Mouse (Mus musculus) forebrain, embryonic 12.5 days (tissue): ENCODE results near the gene Mrps12. TPM values are rescaled to one million over a fixed set of nuclear protein-coding genes. Genes with fewer than 3 reads are reported as not detected.

Source experiments
- ATAC-seq: fragments of 200-750 bp; cut with Nextera tagmentation; 2 replicates; pipeline ENCODE4 v1.8.0; 2017; ENCODE audit warnings: moderate TSS enrichment; ENCODE audit not compliant: low FRiP score
- H3K27ac ChIP-seq: fragments of 300-500 bp; sonication (generic); 2 replicates; pipeline ENCODE4 v1.5.1; 2016; ENCODE audit warnings: mild to moderate bottlenecking
- H3K27me3 ChIP-seq: fragments of 300-500 bp; sonication (generic); 2 replicates; pipeline ENCODE4 v1.6.1; 2016; ENCODE audit warnings: mild to moderate bottlenecking
- H3K36me3 ChIP-seq: fragments of 300-500 bp; sonication (generic); replicated peaks from 2 replicates; pipeline ENCODE4 v1.6.1; 2016; ENCODE audit warnings: mild to moderate bottlenecking
- H3K4me1 ChIP-seq: fragments of 300-500 bp; sonication (generic); 2 replicates; pipeline ENCODE4 v1.6.1; 2016
- H3K4me2 ChIP-seq: fragments of 300-500 bp; sonication (generic); 2 replicates; pipeline ENCODE4 v1.6.1; 2016; ENCODE audit warnings: mild to moderate bottlenecking, moderate library complexity
- H3K4me3 ChIP-seq: fragments of 300-500 bp; sonication (generic); replicated peaks from 2 replicates; pipeline ENCODE4 v1.5.1; 2016; ENCODE audit warnings: mild to moderate bottlenecking
- H3K9ac ChIP-seq: fragments of 300-500 bp; sonication (generic); 2 replicates; pipeline ENCODE4 v1.6.1; 2016; ENCODE audit warnings: mild to moderate bottlenecking
- H3K9me3 ChIP-seq: fragments of 300-500 bp; sonication (generic); 2 replicates; pipeline ENCODE4 v1.6.1; 2016
- WGBS: fragments of 180-500 bp; shearing (Covaris S2); methylation state at CpG from one replicate; pipeline ENCODE4 v1.1.7; 2016; 5-methylcytosine and 5-hydroxymethylcytosine counted together
- polyA plus RNA-seq: library from polyadenylated mRNA; unstranded; fragments of >200 nt; fragmentation: Nextera tagmentation; extraction: Ambion mirVana; gene quantifications from 2 replicates; pipeline ENCODE4 v1.2.1, GENCODE M21; 2016

Mrps12 gene
- polyA plus RNA-seq, 1 experiment from 2014 or later: 131 TPM

DNA sequence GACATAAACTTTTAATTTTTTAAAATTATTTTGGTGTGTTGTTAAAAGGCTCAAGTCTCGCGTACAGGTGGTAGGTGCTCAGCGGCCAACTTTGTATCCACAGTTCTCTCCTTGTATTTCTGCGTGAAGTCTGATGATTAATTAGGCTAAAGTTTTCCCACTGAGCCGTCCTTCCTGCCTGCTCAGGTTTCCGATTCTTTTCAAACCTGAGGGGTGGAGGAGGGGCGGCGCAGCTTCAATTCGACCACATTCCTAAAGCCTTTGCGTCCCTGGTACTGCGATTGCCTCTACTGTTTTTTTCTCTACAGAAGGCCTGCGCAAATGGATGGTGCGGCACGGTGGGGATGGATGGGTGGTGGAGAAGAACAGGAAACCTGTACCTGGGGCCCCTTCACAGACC, 47.2 kb downstream of the Mrps12 start:
- no peak for ATAC-seq
- Histone ChIP-seq H3K4me2 (peak overlapping the region; percentile 90), H3K4me1 (peaks cover 25% of the 10 kb centered on the region), H3K36me3 (no peaks in the 10 kb centered on the region), H3K4me3 (no peak overlapping the region), H3K27ac (no peak overlapping the region), H3K9me3 (no peaks in the 10 kb centered on the region), H3K27me3 (peaks cover 29% of the 10 kb centered on the region), H3K9ac (no peak overlapping the region)
- WGBS: 4% methylated on average over 14 of the region's 14 CpGs

DNA sequence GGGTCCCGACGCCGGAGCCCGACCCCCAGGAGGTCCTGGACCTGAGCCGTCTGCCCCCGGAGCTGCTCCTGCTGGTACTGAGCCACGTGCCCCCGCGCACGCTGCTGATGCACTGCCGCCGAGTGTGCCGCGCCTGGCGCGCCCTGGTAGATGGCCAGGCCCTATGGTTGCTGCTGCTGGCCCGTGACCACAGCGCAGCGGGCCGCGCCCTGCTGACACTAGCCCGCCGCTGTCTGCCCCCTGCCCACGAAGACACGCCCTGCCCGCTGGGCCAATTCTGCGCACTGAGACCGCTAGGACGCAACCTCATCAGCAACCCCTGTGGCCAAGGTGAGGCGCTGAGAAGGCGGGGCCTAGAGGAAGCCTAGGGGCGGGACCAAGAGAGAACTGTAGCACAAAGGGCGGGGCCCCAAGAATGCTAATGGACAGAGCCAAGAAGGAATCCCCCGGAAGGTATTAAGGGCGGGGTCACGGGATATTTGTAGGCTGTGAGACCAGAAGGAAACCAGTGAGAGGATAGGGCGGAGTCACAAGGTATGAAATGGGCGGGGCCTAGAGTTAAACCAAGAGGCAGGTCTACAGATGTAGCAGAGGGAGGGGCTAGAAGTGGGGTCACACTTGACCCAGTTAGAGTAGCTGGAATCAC, 48.2 kb downstream of the Mrps12 start:
- H3K9ac ChIP-seq: peak overlapping the region; percentile 59
- peaks cover 25% of the 10 kb centered on the region for H3K4me1 ChIP-seq
- H3K9me3 ChIP-seq: no peaks in the 10 kb centered on the region
- H3K27ac ChIP-seq: no peak overlapping the region
- no peaks in the 10 kb centered on the region for H3K36me3 ChIP-seq
- under 1% methylated on average over 38 of the region's 38 CpGs for WGBS
- peak; percentile 77 for ATAC-seq
- peak overlapping the region; percentile 53 for H3K4me3 ChIP-seq
- peaks cover 29% of the 10 kb centered on the region for H3K27me3 ChIP-seq
- H3K4me2 ChIP-seq: peak overlapping the region; percentile 90

DNA sequence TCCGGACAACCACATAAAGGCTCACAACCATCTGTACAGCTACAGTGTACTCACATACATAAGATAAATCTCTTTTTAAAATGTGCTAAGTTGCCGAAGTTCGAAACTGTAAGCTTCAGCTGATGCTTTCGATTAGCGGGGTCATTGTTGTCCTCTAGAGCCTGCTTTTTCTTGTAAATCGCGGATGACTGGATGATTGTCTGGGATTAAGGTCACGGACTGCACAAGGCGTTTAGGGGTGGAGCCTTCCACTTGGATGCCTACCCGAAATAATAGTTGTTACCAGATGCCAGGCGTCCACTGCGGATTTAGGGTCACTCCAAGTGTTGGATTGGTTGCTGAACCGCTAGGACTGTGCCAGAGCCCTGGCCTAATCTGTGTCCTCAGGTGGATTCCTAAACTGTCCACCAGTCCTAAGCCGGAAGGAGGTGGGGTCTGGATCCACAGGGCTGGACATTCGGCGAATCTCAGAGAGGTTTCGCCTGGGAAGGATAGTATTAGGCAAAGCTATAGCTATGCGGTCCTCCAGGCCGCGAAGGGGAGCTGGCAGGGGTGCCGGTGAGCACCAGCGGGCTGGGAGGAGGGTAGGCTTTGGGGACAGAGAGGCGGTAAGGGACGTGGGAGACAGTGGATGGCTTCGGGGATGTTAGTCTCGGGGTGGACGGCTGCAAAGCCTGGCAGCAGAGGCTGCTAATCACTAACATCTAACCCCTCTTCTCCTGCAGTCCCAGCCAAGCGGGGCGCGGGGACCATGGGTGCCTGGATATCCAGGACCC, 48.9 kb downstream of the Mrps12 start, which contains the start of gene Fbxo27:
Gene Fbxo27, plus strand, starts transcription at position 305 of the 776 bp plus-strand sequence.
- Histone ChIP-seq H3K27ac (no peak within 1 kb of the TSS), H3K4me2 (peak within 1 kb of the TSS; percentile 90), H3K4me1 (peaks cover 25% of the 10 kb centered on the region), H3K4me3 (peak within 1 kb of the TSS; percentile 53), H3K9ac (peak within 1 kb of the TSS; percentile 59), H3K36me3 (no peaks in the 10 kb centered on the region), H3K27me3 (peaks cover 29% of the 10 kb centered on the region), H3K9me3 (no peaks in the 10 kb centered on the region)
- ATAC-seq: 0 out of 2 replicates have a peak, but pooled peaks have one; percentile 30
- 18% methylated on average over 30 of the region's 30 CpGs for WGBS

DNA sequence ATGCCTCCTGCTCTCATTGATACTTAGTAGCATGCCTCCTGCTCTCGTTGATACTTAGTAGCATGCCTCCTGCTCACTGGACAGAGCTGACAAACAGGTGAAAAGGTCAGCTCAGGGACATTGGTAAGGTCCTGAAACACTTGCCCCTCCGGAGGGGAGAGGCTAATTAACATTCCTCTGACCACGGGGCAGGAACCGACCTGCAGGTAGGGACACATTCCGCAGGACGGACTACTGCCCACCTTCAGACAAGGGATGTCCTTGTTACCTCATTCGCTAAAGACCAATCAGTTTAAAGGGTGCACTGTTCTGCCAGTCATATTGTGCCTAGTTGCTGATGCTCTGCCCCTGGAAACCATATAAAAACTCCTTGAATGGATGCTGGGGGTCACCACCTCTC, 50.5 kb downstream of the Mrps12 start:
- Histone ChIP-seq H3K27me3 (peaks cover 29% of the 10 kb centered on the region), H3K27ac (no peak overlapping the region), H3K4me3 (no peak overlapping the region), H3K4me1 (peaks cover 25% of the 10 kb centered on the region), H3K4me2 (no peak overlapping the region), H3K9ac (no peak overlapping the region), H3K36me3 (no peaks in the 10 kb centered on the region), H3K9me3 (no peaks in the 10 kb centered on the region)
- ATAC-seq: no peak
- 73% methylated on average over 7 of the region's 7 CpGs for WGBS

Other genes with a start within 250 kb of the Mrps12 start
- gene Ifnl2, start 231.4 kb downstream of the Mrps12 start, polyA plus RNA-seq: not detected in 2 replicates
- gene Ifnl3, start 219.0 kb downstream of the Mrps12 start, polyA plus RNA-seq: not detected in 2 replicates
- not detected in 2 replicates for gene Sycn, start 200.9 kb downstream of the Mrps12 start, polyA plus RNA-seq
- gene Nccrp1, start 194.6 kb downstream of the Mrps12 start, polyA plus RNA-seq: not detected in 2 replicates
- gene Samd4b, start 143.7 kb downstream of the Mrps12 start, polyA plus RNA-seq: 35.6 and 37.6 TPM in 2 replicates
- gene Pak4, start 143.6 kb downstream of the Mrps12 start, polyA plus RNA-seq: 41.0 and 43.9 TPM in 2 replicates
- gene Acp7, start 110.5 kb downstream of the Mrps12 start, polyA plus RNA-seq: not detected in 2 replicates
- 4.0 and 4.2 TPM in 2 replicates for gene Fbxo27, start 49.0 kb downstream of the Mrps12 start, polyA plus RNA-seq
- 7.3 and 8.0 TPM in 2 replicates for gene Fbxo17, start 25.0 kb downstream of the Mrps12 start, polyA plus RNA-seq
- gene Sars2, start 172 bp upstream of the Mrps12 start, polyA plus RNA-seq: 27.9 and 28.9 TPM in 2 replicates
- gene Ccer2, start 14.4 kb upstream of the Mrps12 start, polyA plus RNA-seq: not detected in 2 replicates
- gene Sirt2, start 24.9 kb upstream of the Mrps12 start, polyA plus RNA-seq: 68.3 and 77.4 TPM in 2 replicates
- gene Nfkbib, start 25.7 kb upstream of the Mrps12 start, polyA plus RNA-seq: 42.7 and 42.9 TPM in 2 replicates
- gene Rinl, start 47.1 kb upstream of the Mrps12 start, polyA plus RNA-seq: 1.2 and 2.5 TPM in 2 replicates
- 267 and 357 TPM in 2 replicates for gene Hnrnpl, start 66.7 kb upstream of the Mrps12 start, polyA plus RNA-seq
- gene Ech1, start 83.4 kb upstream of the Mrps12 start, polyA plus RNA-seq: 63.9 and 64.2 TPM in 2 replicates
- gene Lgals4, start 92.0 kb upstream of the Mrps12 start, polyA plus RNA-seq: 1.7 and 2.8 TPM in 2 replicates
- gene Lgals7, start 122.0 kb upstream of the Mrps12 start, polyA plus RNA-seq: 1.1 and 1.9 TPM in 2 replicates
- 0.24 and 0.57 TPM in 2 replicates for gene Capn12, start 139.6 kb upstream of the Mrps12 start, polyA plus RNA-seq
- gene Actn4, start 220.5 kb upstream of the Mrps12 start, polyA plus RNA-seq: 159 and 171 TPM in 2 replicates
- gene Eif3k, start 240.0 kb upstream of the Mrps12 start, polyA plus RNA-seq: 314 and 342 TPM in 2 replicates
- 5.0 and 5.7 TPM in 2 replicates for gene Map4k1, start 240.2 kb upstream of the Mrps12 start, polyA plus RNA-seq